Mouse (Mus musculus) forebrain, embryonic 15.5 days (tissue): ENCODE data around the gene Naa16. TPM values are rescaled to one million over a fixed set of nuclear protein-coding genes. Genes with fewer than 3 reads are reported as not detected.

Source experiments
- ATAC-seq: fragments of 200-750 bp; cut with Nextera tagmentation; replicated peaks from 2 replicates; pipeline ENCODE4 v1.8.0; 2017; ENCODE audit warnings: mild to moderate bottlenecking, moderate TSS enrichment, moderate library complexity
- H3K27ac ChIP-seq: fragments of 300-500 bp; sonication (generic); replicated peaks from 2 replicates; pipeline ENCODE4 v1.5.1; 2015; ENCODE audit warnings: mild to moderate bottlenecking, inconsistent platforms
- H3K27me3 ChIP-seq: fragments of 300-500 bp; sonication (generic); 2 replicates; pipeline ENCODE4 v1.6.1; 2015; ENCODE audit warnings: inconsistent platforms
- H3K36me3 ChIP-seq: fragments of 300-500 bp; sonication (generic); 2 replicates; pipeline ENCODE4 v1.6.1; 2015; ENCODE audit warnings: mild to moderate bottlenecking, inconsistent platforms
- H3K4me1 ChIP-seq: fragments of 300-500 bp; sonication (generic); 2 replicates; pipeline ENCODE4 v1.6.1; 2015; ENCODE audit warnings: inconsistent platforms
- H3K4me2 ChIP-seq: fragments of 300-500 bp; sonication (generic); replicated peaks from 2 replicates; pipeline ENCODE4 v1.6.1; 2015; ENCODE audit warnings: mild to moderate bottlenecking, inconsistent platforms
- H3K4me3 ChIP-seq: fragments of 300-500 bp; sonication (generic); 2 replicates; pipeline ENCODE4 v1.5.1; 2015; ENCODE audit warnings: mild to moderate bottlenecking, inconsistent platforms
- H3K9ac ChIP-seq: fragments of 300-500 bp; sonication (generic); replicated peaks from 2 replicates; pipeline ENCODE4 v1.6.1; 2015; ENCODE audit warnings: mild to moderate bottlenecking, inconsistent platforms
- H3K9me3 ChIP-seq: fragments of 300-500 bp; sonication (generic); 2 replicates; pipeline ENCODE4 v1.6.1; 2016; ENCODE audit warnings: inconsistent platforms
- WGBS: fragments of 180-500 bp; shearing (Covaris S2); methylation state at CpG from one replicate; pipeline ENCODE4 v1.1.7; 2015; ENCODE audit warnings: mixed read lengths; 5-methylcytosine and 5-hydroxymethylcytosine counted together
- polyA plus RNA-seq: library from polyadenylated mRNA; unstranded; fragments of >200 nt; fragmentation: Nextera tagmentation; extraction: Ambion mirVana; gene quantifications from 2 replicates; pipeline ENCODE4 v1.2.1, GENCODE M21; 2015

The Naa16 gene
- polyA plus RNA-seq, 1 experiment from 2014 or later: 31.5 TPM

GRCm38 (mm10) chr14:79393289-79393688, 2.7 kb upstream of the Naa16 start:
- Histone ChIP-seq H3K9me3 (no peaks in the 10 kb centered on the region), H3K27me3 (no peaks in the 10 kb centered on the region), H3K36me3 (no peaks in the 10 kb centered on the region), H3K4me3 (no peak overlapping the region), H3K4me2 (no peak overlapping the region), H3K4me1 (peaks cover 18% of the 10 kb centered on the region), H3K27ac (no peak overlapping the region), H3K9ac (no peak overlapping the region)
- no peak for ATAC-seq
- WGBS: 87% methylated on average over 1 of the region's 1 CpGs

- Histone ChIP-seq H3K36me3 (no peaks in the 10 kb centered on the region), H3K27ac (peak overlapping the region; percentile 97), H3K27me3 (no peaks in the 10 kb centered on the region), H3K4me2 (peak overlapping the region; percentile 76), H3K9ac (peak overlapping the region; percentile 86), H3K9me3 (no peaks in the 10 kb centered on the region), H3K4me1 (peaks cover 15% of the 10 kb centered on the region), H3K4me3 (peak overlapping the region; percentile 72)
- under 1% methylated on average over 16 of the region's 16 CpGs for WGBS
- ATAC-seq: 0 out of 2 replicates have a peak, but pooled peaks have one; percentile 17
Measured at GRCm38 (mm10) chr14:79389438-79390264, 927 bp downstream of the Naa16 start.

- H3K4me3 ChIP-seq: no peak overlapping the region
- H3K27ac ChIP-seq: no peak overlapping the region
- H3K9ac ChIP-seq: no peak overlapping the region
- H3K4me1 ChIP-seq: peaks cover 15% of the 10 kb centered on the region
- H3K36me3 ChIP-seq: peaks cover under 1% of the 10 kb centered on the region; the same call in 1 of the 2 replicates
- no peak for ATAC-seq
- H3K4me2 ChIP-seq: no peak overlapping the region
- H3K27me3 ChIP-seq: no peaks in the 10 kb centered on the region
- no peaks in the 10 kb centered on the region for H3K9me3 ChIP-seq
- WGBS: 93% methylated on average over 3 of the region's 3 CpGs
Measured at GRCm38 (mm10) chr14:79388304-79388703, 2.3 kb downstream of the Naa16 start.

- no peaks in the 10 kb centered on the region for H3K9me3 ChIP-seq
- no peak for ATAC-seq
- H3K4me3 ChIP-seq: no peak overlapping the region
- H3K36me3 ChIP-seq: peaks cover 15% of the 10 kb centered on the region
- WGBS: 96% methylated on average over 7 of the region's 7 CpGs
- H3K9ac ChIP-seq: no peak overlapping the region
- H3K4me2 ChIP-seq: no peak overlapping the region
- no peaks in the 10 kb centered on the region for H3K27me3 ChIP-seq
- no peak overlapping the region for H3K27ac ChIP-seq
- H3K4me1 ChIP-seq: no peaks in the 10 kb centered on the region
Measured at GRCm38 (mm10) chr14:79383120-79383519, 7.5 kb downstream of the Naa16 start.

GRCm38 (mm10) chr14:79377041-79377440, 13.5 kb downstream of the Naa16 start:
- no peak overlapping the region for H3K4me2 ChIP-seq
- H3K9ac ChIP-seq: no peak overlapping the region
- no peak overlapping the region for H3K27ac ChIP-seq
- H3K4me3 ChIP-seq: no peak overlapping the region
- no peak for ATAC-seq
- no peaks in the 10 kb centered on the region for H3K27me3 ChIP-seq
- peaks cover 22% of the 10 kb centered on the region for H3K36me3 ChIP-seq
- H3K4me1 ChIP-seq: no peaks in the 10 kb centered on the region
- no peaks in the 10 kb centered on the region for H3K9me3 ChIP-seq

GRCm38 (mm10) chr14:79358055-79358454, 32.5 kb downstream of the Naa16 start:
- peaks cover 31% of the 10 kb centered on the region for H3K36me3 ChIP-seq
- H3K4me2 ChIP-seq: no peak overlapping the region
- 90% methylated on average over 2 of the region's 2 CpGs for WGBS
- H3K9ac ChIP-seq: no peak overlapping the region
- no peaks in the 10 kb centered on the region for H3K27me3 ChIP-seq
- no peaks in the 10 kb centered on the region for H3K9me3 ChIP-seq
- ATAC-seq: no peak
- no peaks in the 10 kb centered on the region for H3K4me1 ChIP-seq
- no peak overlapping the region for H3K4me3 ChIP-seq
- H3K27ac ChIP-seq: no peak overlapping the region

- H3K9me3 ChIP-seq: no peaks in the 10 kb centered on the region
- H3K27me3 ChIP-seq: no peaks in the 10 kb centered on the region
- no peak overlapping the region for H3K4me3 ChIP-seq
- H3K4me2 ChIP-seq: no peak overlapping the region
- H3K4me1 ChIP-seq: no peaks in the 10 kb centered on the region
- H3K27ac ChIP-seq: no peak overlapping the region
- peaks cover 27% of the 10 kb centered on the region for H3K36me3 ChIP-seq
- WGBS: 91% methylated on average over 3 of the region's 3 CpGs
- no peak overlapping the region for H3K9ac ChIP-seq
- ATAC-seq: no peak
Measured at GRCm38 (mm10) chr14:79346384-79346783, 44.2 kb downstream of the Naa16 start.

- no peak for ATAC-seq
Measured at GRCm38 (mm10) chr14:79335613-79336012, 55.0 kb downstream of the Naa16 start.

GRCm38 (mm10) chr14:79331936-79332335, 58.6 kb downstream of the Naa16 start:
- Histone ChIP-seq H3K4me2 (no peak overlapping the region), H3K4me1 (peaks cover 8% of the 10 kb centered on the region), H3K27me3 (no peaks in the 10 kb centered on the region), H3K36me3 (peaks cover 17% of the 10 kb centered on the region), H3K27ac (no peak overlapping the region), H3K4me3 (no peak overlapping the region), H3K9me3 (no peaks in the 10 kb centered on the region), H3K9ac (no peak overlapping the region)
- ATAC-seq: peak; percentile 49; the same call in 1 of the 2 replicates
- WGBS: 57% methylated on average over 7 of the region's 7 CpGs

More at GRCm38 (mm10) chr14:79335613-79336012, 55.0 kb downstream of the Naa16 start:
- Histone ChIP-seq H3K27ac (no peak overlapping the region), H3K36me3 (peaks cover 32% of the 10 kb centered on the region), H3K4me3 (no peak overlapping the region), H3K4me1 (peaks cover 8% of the 10 kb centered on the region), H3K9me3 (no peaks in the 10 kb centered on the region), H3K27me3 (no peaks in the 10 kb centered on the region), H3K9ac (no peak overlapping the region), H3K4me2 (no peak overlapping the region)
- WGBS: 90% methylated on average over 3 of the region's 3 CpGs

GRCm38 (mm10) chr14:79330944-79331561, 59.5 kb downstream of the Naa16 start:
- H3K36me3 ChIP-seq: peaks cover 8% of the 10 kb centered on the region
- ATAC-seq: peak; percentile 63
- peaks cover 8% of the 10 kb centered on the region for H3K4me1 ChIP-seq
- H3K4me3 ChIP-seq: peak overlapping the region; percentile 28
- H3K9ac ChIP-seq: peak overlapping the region; percentile 35
- no peaks in the 10 kb centered on the region for H3K27me3 ChIP-seq
- H3K27ac ChIP-seq: peak overlapping the region; percentile 34; the same call in 1 of the 2 replicates
- 38% methylated on average over 16 of the region's 16 CpGs for WGBS
- no peaks in the 10 kb centered on the region for H3K9me3 ChIP-seq
- H3K4me2 ChIP-seq: peak overlapping the region; percentile 34

- no peak overlapping the region for H3K9ac ChIP-seq
- H3K27ac ChIP-seq: no peak overlapping the region
- no peak for ATAC-seq
- no peaks in the 10 kb centered on the region for H3K9me3 ChIP-seq
- H3K27me3 ChIP-seq: no peaks in the 10 kb centered on the region
- 22% methylated on average over 5 of the region's 5 CpGs for WGBS
- H3K4me2 ChIP-seq: no peak overlapping the region
- no peak overlapping the region for H3K4me3 ChIP-seq
- peaks cover 13% of the 10 kb centered on the region for H3K4me1 ChIP-seq
- H3K36me3 ChIP-seq: no peaks in the 10 kb centered on the region
Measured at GRCm38 (mm10) chr14:79327033-79327432, 63.5 kb downstream of the Naa16 start.

- ATAC-seq: no peak; the same call in 1 of the 2 replicates
- WGBS: 60% methylated on average over 10 of the region's 10 CpGs
- H3K9me3 ChIP-seq: no peaks in the 10 kb centered on the region
- peaks cover 5% of the 10 kb centered on the region; the same call in 1 of the 2 replicates for H3K4me1 ChIP-seq
- no peak overlapping the region for H3K9ac ChIP-seq
- H3K27ac ChIP-seq: no peak overlapping the region
- no peak overlapping the region for H3K4me3 ChIP-seq
- H3K27me3 ChIP-seq: no peaks in the 10 kb centered on the region
- H3K4me2 ChIP-seq: no peak overlapping the region
- no peaks in the 10 kb centered on the region for H3K36me3 ChIP-seq
Measured at GRCm38 (mm10) chr14:79324112-79324840, 66.3 kb downstream of the Naa16 start.
